Mouse (Mus musculus): Measurements from ENCODE around the gene Gm45140.

DNA sequence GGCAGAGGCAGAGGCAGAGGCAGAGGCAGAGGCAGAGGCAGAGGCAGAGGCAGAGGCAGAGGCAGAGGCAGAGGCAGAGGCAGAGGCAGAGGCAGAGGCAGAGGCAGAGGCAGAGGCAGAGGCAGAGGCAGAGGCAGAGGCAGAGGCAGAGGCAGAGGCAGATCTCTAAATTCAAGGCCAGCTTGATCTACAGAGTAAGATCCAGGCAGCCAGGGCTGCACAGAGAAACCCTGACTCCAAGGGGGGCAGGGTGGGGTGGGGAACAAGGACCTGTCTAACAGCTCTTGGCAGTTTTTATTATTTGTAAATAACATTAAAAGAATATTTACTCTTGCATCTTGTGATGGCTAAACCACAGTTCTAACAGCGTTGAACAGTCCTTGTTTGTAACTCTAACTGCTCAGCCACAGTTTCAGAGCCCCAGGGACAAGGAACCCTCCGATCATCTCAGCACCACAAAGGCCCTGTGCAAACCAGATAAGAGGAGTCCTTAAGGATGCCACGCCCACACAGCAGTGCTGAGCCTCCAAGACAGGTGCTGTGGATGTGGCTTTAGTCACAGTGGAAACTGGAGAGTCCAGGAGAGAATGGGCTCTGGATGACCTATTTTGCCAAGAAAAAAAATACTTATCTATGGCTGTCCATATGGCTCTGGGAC lies 59.9 kb downstream of the Gm45140 start:
- TF ChIP-seq CTCF (IDR thresholded peaks at IDR 0.05) (no peak), EP300 (IDR thresholded peaks at IDR 0.05) (no peak)
